Mouse (Mus musculus): Measurements from ENCODE around the gene Dscam. TPM values are rescaled to one million over a fixed set of nuclear protein-coding genes. Genes with fewer than 3 reads are reported as not detected.

Dscam gene
- total RNA-seq, 4 experiments from 2014 or later, result 32.6 to 39.6 (median 34.8) TPM

GRCm38 (mm10) chr16:96779021-96779420 is 391.5 kb downstream of the Dscam start:
- no peak for DNase-seq (ENCODE audit: low spot score in 2 of 2)

- DNase-seq (ENCODE audit: low spot score in 2 of 2), result no peak
Observed at GRCm38 (mm10) chr16:96774245-96774644, 396.3 kb downstream of the Dscam start.

GRCm38 (mm10) chr16:96767985-96768384 is 402.6 kb downstream of the Dscam start:
- DNase-seq (ENCODE audit: low spot score in 2 of 2), result no peak

- DNase-seq (ENCODE audit: low spot score in 2 of 2), result no peak
Observed at GRCm38 (mm10) chr16:96767508-96767907, 403.0 kb downstream of the Dscam start.

DNA sequence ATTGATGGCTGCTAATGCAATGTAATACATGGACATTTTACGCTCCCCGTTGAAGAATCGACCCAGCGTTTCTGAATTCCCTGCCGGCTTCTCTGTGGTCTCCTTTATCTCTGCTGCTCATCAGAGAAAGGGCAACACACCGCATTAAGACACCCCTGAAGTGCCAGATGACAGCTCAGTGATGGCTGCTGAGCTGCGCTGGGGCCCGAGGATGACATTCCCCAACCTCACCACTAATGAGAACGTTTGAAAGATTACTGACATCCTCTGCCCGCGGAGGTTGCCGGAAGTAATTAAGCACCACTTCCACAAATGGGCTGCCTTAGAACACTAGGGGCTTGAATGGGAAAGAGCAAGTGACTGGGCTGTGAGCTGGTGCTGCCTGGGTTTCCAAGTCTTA is 409.3 kb downstream of the Dscam start:
- DNase-seq (ENCODE audit: low spot score in 2 of 2), result no peak

DNA sequence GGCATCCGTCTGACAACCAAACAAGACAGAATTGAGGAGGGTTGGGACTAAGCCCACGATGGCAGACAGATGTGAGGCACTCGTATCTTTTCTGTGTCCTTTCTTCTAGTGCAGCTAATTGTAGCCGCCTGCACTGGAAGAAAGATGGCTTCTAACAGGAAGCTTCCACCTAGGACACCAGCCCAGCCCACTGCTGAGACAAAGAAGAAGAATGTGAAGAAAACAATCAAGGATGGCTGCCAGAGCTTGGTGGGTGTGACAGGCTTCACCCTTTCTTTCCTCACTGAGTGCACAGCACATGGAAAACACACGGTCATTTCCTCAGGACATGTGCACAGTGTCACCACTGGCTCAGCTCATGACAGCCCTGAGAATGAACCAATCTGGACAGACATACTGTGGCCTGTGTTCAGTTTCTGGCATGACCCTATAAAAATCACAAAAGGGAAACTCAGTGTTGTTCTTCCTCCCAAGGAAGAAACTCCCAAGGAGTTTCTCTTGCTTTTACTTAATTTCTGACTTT is 411.4 kb downstream of the Dscam start:
- no peak for DNase-seq (ENCODE audit: low spot score in 2 of 2)

DNA sequence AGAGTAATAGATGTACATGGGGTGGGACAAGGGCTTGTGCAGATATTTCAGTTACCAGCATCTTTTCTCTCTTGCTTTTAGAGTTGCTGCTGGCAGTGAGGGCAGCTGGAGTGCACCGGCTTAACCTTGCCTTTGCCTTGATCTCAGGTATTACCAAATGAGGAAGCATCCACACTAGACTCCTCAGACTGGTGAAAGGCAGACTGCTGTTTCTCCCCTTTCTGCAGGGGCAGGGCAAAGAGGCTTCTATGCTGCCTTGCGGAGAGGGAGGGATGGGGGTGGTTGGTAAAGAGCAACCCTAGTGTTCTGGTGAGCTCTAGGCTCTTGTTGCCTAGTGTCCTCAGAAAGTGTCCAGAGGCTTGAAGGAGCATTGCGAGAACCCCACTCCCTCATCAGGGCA is 412.2 kb downstream of the Dscam start:
- DNase-seq (ENCODE audit: low spot score in 2 of 2), result no peak

DNA sequence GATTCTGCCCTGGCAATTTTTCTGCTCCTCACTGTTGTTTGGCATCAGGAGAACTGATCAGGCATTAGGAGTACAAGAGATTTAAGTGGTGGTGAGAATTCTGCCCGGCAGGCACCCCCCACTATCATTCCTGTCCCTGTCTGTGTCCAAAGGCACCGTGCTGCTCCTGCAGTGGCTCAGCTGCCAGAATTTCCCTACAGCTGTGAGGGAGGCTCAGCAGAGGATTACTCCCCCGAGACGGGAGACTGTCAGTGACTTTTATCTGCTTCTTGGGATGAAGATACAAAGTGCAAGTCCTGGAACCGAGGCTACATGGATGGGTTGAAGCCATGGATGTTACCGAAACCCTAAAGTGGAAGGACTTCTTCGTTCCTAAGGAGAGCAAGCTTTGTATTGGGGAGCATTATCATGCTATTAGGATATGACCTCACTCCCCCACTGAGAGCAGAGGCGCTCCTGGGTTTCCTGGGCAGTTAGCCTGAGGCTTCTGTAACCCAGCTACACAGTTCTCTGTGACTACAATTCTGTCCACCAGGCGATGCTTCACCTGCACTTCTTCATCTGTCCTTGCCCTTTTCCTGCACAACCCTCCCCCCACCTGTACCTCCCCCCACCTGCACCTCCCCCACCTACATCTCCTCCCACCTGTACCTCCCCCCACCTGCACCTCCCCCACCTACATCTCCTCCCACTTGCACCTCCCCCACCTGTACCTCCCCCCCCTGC is 412.8 kb downstream of the Dscam start:
- no peak for DNase-seq (ENCODE audit: low spot score in 2 of 2)

- DNase-seq (ENCODE audit: low spot score in 2 of 2), result no peak
Observed at GRCm38 (mm10) chr16:96756994-96757393, 413.6 kb downstream of the Dscam start.

DNA sequence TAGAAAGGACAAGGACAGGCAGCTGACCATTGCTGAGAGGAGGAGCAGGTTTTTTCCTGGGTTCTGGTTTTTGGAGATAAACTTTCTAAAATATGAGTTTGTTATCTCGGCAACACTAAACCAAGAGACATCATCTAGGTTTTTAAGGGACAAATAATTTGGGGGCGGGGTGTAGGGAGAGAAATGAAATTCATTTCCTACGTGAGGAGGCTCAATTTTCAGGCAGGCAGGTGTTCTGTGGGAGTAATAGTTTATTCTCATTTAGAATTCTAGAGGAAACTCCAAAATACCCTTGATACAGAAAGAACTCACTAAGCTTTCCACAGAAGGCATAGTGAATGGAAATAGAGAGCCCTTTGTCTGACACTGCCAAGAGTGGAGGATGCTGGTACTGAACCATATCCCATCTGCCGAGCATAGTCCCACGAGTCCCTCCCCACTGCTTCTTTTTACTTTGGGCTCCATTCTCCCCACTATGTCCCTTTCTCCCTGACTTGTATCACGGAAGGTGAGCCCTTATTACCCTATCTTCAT is 415.5 kb downstream of the Dscam start:
- DNase-seq (ENCODE audit: low spot score in 2 of 2), result no peak

- no peak for DNase-seq (ENCODE audit: low spot score in 2 of 2)
Observed at GRCm38 (mm10) chr16:96754381-96754780, 416.2 kb downstream of the Dscam start.

GRCm38 (mm10) chr16:96753781-96754173 is 416.8 kb downstream of the Dscam start:
- peak; percentile 40 to 61 for DNase-seq (ENCODE audit: low spot score in 2 of 2)

GRCm38 (mm10) chr16:96753164-96753780 is 417.3 kb downstream of the Dscam start:
- no peak for DNase-seq (ENCODE audit: low spot score in 2 of 2)

- no peak for DNase-seq (ENCODE audit: low spot score in 2 of 2)
Observed at GRCm38 (mm10) chr16:96742475-96743255, 427.9 kb downstream of the Dscam start.

DNA sequence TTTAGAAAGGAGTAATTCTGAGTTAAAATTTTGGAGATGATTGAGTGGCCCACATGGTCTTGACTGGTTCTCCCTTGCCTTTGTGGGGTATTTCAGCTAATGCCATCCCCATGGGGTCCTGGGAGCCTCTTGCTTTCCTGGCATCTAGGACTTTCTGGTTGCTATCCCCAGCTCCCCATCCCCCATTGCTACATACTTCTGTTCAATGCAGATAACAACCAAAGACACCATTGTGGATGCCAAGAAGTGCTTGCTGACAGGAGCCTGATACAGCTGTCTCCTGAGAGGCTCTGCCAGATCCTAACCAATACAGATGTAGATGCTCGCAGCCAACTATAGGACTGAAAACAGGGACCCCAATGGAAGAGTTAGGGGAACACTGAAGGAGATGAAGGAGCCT is 429.2 kb downstream of the Dscam start:
- no peak for DNase-seq (ENCODE audit: low spot score in 2 of 2)

DNA sequence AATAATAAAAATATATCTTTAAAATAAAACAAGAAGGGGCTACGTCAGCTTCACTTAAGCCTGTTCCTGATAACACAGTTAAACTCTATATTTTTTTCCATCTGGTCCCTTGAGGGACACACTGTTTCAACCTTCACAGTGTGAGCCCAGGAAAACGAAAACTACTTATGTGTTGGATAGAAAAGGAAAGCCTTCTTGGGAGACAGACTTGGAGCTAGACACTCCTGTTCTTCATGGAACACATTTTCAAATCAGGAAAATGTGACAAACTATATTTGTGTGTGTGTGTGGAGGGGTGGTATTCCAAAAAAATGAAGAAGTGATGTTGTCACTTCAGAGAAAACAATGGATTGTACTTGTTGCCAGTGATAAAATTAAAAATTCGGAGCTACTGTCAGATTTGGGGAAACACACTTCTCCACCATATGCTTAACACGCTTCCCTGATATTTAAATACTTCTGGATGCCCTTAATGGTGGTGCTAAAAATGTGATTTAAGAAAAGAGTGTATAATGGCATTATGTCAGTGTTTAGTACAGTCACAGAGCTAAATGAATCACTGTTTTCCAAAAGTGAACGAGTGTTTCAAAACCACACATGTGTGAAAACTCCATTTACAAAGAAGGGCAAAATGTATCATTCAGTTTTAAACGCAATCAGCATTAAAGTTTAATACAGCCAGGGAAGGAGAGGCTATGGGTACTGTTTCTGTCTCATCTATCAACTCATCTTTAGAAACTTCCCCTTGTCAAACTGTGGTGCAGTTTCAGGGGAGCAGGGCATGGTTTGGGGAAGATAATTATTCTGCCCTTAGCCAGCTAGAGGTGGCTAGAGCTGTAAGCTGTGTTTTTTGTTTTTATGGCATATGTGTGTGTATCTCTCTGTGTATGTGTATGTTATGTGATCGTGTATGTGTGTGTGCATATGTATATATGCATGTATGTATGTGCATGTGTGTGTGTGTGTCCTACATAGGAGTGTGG is 430.2 kb downstream of the Dscam start:
- no peak for DNase-seq (ENCODE audit: low spot score in 2 of 2)

GRCm38 (mm10) chr16:96736501-96736900 is 434.1 kb downstream of the Dscam start:
- no peak for DNase-seq (ENCODE audit: low spot score in 2 of 2)

- DNase-seq (ENCODE audit: low spot score in 2 of 2), result no peak
Observed at GRCm38 (mm10) chr16:96730881-96731280, 439.7 kb downstream of the Dscam start.

GRCm38 (mm10) chr16:96727836-96728774 is 442.4 kb downstream of the Dscam start:
- DNase-seq (ENCODE audit: low spot score in 2 of 2), result peak in 1 of 2 experiments; percentile 19
